Mouse (Mus musculus): Measurements from ENCODE around the gene Cops3. TPM values are rescaled to one million over a fixed set of nuclear protein-coding genes. Genes with fewer than 3 reads are reported as not detected.

Cops3 gene
- 30.1 and 38.2 TPM in 2 replicates for polyA plus RNA-seq (2012; rRNA removed; ENCODE audit: low replicate concordance)

GRCm38 (mm10) chr11:59839459-59840126 is at the start of gene Cops3:
Gene Cops3 (minus strand): TSS chr11:59839838.

GRCm38 (mm10) chr11:59839008-59839458 is 605 bp downstream of the Cops3 start, which contains the start of gene Nt5m:
Gene Nt5m (plus strand): TSS chr11:59839447.

GRCm38 (mm10) chr11:59809670-59810474 is 29.8 kb downstream of the Cops3 start, which contains the start of gene Flcn:
Gene Flcn (minus strand): TSS chr11:59810016.

GRCm38 (mm10) chr11:59787199-59787781 is 52.3 kb downstream of the Cops3 start, which contains the start of gene Pld6:
Gene Pld6 (minus strand): TSS chr11:59787645.

Other genes with a start within 250 kb of the Cops3 start
- gene Olfr223, start 246.5 kb downstream of the Cops3 start, polyA plus RNA-seq (2012; rRNA removed; ENCODE audit: low replicate concordance), result not detected in 2 replicates
- 169 and 193 TPM in 2 replicates for gene Mprip, start 178.5 kb downstream of the Cops3 start, polyA plus RNA-seq (2012; rRNA removed; ENCODE audit: low replicate concordance)
- gene Pld6, start 52.2 kb downstream of the Cops3 start, polyA plus RNA-seq (2012; rRNA removed; ENCODE audit: low replicate concordance), result 2.3 and 3.1 TPM in 2 replicates
- gene Flcn, start 29.8 kb downstream of the Cops3 start, polyA plus RNA-seq (2012; rRNA removed; ENCODE audit: low replicate concordance), result 53.7 and 55.4 TPM in 2 replicates
- gene Nt5m, start 391 bp downstream of the Cops3 start, polyA plus RNA-seq (2012; rRNA removed; ENCODE audit: low replicate concordance), result 40.0 and 45.4 TPM in 2 replicates
- 36.9 and 37.2 TPM in 2 replicates for gene Med9, start 108.4 kb upstream of the Cops3 start, polyA plus RNA-seq (2012; rRNA removed; ENCODE audit: low replicate concordance)
- gene Rasd1, start 125.1 kb upstream of the Cops3 start, polyA plus RNA-seq (2012; rRNA removed; ENCODE audit: low replicate concordance), result 53.5 and 78.9 TPM in 2 replicates
- gene Pemt, start 206.7 kb upstream of the Cops3 start, polyA plus RNA-seq (2012; rRNA removed; ENCODE audit: low replicate concordance), result 33.2 and 34.9 TPM in 2 replicates